Mouse (Mus musculus) left cerebral cortex, adult 11 months (tissue): Measurements from ENCODE around the gene Palmd.

Experiments used
- DNase-seq: peaks from one replicate; pipeline ENCODE4 v3.0.0; 2022; ENCODE audit warnings: low spot score

Palmd gene

DNA sequence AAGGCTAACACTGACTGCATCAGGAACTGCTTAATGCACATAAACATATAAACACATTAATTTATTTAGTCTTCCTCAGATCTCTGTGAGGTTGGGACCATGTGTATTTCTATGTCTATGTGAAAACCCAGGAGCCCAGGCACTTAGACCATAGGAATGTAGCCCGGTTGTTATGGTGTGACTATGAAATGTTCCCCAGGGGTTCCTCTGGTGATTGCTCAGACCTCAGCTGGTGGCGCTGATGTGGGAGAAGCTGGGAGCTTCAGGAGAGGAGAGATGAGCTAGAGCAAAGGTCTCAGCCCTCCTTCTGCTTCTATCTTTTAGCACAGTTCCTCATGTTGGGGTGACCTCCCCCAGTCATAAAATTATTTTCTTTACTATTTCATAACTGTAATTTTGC is 8.4 kb downstream of the Palmd start:
- no peak for DNase-seq

- no peak for DNase-seq
Measured at GRCm38 (mm10) chr3:116955061-116955460, 13.7 kb downstream of the Palmd start.

DNA sequence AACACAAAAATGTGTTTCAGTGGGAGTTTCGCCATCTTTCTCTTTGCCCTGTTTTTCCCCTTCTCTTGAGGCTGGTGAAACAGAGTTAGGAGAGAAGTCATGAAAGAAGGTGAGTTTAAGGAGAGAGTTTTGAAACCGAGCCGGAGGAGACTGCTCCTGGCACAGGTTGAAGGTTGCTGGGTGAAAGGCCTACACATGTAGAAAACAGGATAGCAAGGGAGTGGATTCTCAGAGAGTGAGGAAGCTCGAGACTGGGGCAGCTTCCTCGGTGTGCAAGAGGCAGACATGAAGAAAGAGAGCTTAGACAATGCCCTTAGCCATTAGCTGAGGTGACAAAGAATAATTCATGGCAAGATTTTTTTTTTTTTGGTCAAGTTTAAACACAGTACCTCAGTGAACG is 15.4 kb downstream of the Palmd start:
- no peak for DNase-seq

DNA sequence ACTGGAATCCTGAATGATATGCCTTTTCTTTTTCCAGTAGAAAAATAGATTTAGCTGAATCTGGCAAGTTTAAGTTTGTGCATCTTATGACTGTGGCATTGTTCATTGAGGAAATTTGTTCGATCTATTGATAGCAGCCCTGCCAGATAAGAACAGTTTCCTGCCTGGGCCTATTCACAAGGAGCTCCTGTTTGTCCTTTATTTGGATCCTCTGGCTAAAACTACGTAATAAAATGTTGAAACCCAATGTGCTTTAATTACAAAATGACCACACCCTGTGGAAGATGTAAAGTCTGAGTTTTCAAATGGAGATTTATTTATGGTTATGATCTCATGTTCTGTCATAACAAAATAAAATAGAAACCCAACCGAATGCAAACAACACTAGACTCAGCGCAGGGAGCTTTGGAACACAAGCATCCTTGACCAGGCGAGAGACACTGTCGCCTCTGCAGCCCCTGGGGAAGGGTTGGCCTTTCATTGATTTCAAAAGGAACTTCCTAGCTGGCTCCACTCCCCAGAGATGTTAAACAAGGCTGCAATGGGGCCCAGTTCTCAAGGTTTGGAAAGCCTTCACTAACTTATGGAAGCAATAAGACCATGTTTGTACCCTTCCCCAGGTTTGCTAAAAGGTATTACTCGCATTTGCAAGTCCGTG is 16.4 kb downstream of the Palmd start:
- DNase-seq, result no peak

- no peak for DNase-seq
Measured at GRCm38 (mm10) chr3:116951489-116951888, 17.3 kb downstream of the Palmd start.

DNA sequence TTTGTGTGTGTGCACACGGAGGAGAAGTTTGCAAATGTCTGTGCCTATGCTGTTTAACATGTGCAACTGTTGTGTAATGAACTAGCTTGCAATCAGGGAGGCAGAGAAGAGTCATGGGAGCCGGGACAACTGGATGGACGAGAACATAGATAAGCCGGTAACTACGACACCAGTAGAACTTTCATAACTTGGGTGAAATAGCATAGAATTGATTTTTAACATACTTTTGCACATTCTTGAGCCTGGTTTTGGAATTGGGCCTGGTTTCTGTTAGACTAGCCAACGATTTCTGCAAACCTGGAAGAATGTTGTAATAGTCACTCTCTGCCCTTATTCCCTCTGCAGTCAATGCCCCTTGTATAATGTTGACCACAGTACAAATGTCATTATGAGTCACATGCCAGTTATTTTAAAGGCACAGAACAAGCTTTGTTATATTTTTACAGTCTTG is 18.1 kb downstream of the Palmd start:
- no peak for DNase-seq

DNA sequence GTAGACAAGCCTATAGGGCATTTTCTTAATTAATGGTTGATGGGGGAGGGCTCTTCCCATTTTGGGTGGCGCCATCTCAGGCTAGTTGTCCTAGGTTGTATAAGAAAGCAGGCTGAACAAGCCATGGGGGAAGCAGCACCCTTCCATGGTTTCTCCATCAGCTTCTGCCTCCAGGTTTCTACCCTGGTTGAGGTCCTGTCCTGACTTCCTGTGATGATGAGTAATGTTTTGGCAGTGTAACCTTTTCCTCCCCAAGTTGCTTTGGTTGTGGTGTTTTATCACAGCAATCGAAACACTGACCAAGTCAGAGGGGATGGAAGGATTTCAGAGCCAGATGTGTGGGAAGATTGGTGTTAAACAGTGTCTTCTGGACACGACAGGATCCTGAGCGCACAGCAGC is 22.3 kb downstream of the Palmd start:
- DNase-seq, result no peak

- DNase-seq, result no peak
Measured at GRCm38 (mm10) chr3:116943422-116943821, 25.4 kb downstream of the Palmd start.

- no peak for DNase-seq
Measured at GRCm38 (mm10) chr3:116942751-116943150, 26.0 kb downstream of the Palmd start.

- no peak for DNase-seq
Measured at GRCm38 (mm10) chr3:116941559-116942117, 27.1 kb downstream of the Palmd start.

- peak; percentile 37 for DNase-seq
Measured at GRCm38 (mm10) chr3:116940804-116941558, 27.8 kb downstream of the Palmd start.

DNA sequence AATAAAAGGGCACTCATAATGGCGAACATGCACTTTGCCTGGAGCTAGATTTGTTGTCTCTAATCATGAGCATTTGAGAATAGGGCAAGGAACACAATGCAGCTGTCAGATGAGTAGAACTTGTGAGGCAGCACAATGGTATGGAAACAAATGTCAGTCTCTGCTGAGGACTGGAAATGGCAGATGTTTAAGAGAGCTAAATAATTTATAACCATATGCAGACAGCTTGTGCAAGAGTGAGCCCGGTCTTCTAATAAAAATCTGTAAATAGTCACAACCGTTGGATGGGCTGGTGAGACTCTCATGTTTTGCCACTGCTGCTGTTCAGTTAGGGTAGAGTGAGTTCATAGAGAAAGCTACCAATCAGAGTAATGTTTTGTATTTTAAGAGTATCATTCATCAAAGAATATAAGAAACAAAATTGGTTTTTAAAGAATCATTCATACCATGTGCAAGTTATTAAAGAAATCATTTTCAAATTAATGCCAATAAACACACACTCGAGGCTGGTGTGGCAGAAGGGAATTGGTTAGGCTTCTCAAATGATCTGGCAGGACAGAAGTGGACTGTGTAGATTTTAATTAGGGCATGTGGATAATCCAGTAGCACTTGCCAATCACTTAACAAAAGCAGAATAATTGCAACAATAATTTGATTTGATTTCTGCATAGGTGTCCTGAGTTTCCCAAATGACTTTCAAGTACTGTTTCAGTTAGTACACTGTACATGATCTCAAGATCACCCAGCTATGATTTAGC is 31.7 kb downstream of the Palmd start:
- DNase-seq, result no peak

- no peak for DNase-seq
Measured at GRCm38 (mm10) chr3:116933158-116933557, 35.6 kb downstream of the Palmd start.

DNA sequence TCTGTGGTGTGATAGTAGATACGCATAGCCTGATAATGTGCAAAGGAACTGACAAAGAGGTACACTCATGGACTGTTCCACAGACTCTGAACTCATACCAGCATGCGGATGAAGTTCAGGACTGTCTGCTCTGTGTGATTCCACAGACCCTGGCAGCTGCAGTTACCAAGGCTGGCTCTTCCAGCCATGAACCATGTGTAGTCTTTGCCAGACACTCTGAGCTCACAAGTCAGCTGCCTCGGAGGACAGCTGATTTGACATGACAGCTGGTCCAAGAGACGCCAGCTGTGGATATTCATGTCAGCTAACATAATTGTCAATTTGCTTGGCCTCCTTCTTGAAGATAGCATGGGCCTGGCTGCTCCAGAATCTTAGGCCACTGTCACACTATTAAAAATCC is 39.8 kb downstream of the Palmd start:
- no peak for DNase-seq

- no peak for DNase-seq
Measured at GRCm38 (mm10) chr3:116923042-116923441, 45.7 kb downstream of the Palmd start.

- DNase-seq, result no peak
Measured at GRCm38 (mm10) chr3:116921535-116921934, 47.3 kb downstream of the Palmd start.

GRCm38 (mm10) chr3:116917016-116917415 is 51.8 kb downstream of the Palmd start:
- DNase-seq, result no peak

DNA sequence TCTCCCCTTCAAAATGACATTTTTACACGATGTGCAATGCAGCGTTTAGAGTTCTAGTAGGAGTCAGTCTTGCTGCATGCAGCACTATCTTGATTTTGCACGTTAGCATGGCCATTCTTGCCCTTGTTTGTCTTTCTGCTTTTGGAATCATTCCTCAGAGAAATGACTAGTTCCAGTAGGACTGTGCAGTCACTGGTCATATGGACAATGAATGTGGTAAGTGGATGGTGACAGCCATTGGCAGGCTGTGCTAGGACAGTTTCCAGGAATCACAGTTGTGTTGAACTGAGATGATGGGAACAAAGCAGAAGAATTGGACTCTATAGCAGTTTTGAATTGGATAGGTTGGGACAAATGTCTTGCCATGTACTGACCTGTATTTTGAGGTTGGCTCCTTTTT is 53.9 kb downstream of the Palmd start:
- no peak for DNase-seq

DNA sequence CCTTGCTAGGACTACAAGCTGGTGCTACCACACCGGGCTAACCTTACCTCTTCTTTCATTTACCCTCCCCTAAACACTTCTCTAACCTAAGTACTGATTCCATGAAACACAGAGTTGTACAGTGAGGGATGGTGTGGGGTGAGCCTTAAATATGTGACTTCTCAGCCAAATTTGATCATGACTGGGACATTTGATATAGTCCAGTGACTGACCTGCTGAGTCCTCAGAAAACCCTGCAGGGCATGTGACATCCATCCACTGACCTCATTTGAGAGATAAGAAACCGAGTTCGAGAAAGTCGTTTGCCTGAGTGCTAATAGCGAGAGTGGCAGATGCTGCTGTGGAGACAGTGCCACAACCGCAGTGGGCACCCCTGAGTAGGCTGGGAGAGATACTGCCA is 54.4 kb downstream of the Palmd start:
- no peak for DNase-seq

DNA sequence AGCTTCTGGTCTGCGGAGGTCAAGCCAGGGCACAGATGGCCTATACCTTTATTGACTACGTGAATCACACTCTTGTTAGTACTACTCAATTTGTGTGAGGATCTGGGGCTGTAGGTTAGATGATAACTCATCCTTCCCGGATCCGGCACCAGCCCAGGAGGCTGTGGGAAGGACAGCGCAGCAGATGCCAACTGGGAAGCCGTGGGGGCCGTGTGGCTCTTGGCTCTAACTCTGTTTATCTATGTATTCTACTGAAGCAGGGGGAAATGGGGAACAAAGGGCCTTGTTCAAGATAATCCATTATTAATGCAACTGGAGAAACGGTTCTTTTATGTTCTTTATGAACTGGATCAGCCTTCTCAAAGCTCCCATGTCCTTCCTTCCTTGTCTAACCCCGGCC is 62.2 kb downstream of the Palmd start:
- DNase-seq, result no peak

DNA sequence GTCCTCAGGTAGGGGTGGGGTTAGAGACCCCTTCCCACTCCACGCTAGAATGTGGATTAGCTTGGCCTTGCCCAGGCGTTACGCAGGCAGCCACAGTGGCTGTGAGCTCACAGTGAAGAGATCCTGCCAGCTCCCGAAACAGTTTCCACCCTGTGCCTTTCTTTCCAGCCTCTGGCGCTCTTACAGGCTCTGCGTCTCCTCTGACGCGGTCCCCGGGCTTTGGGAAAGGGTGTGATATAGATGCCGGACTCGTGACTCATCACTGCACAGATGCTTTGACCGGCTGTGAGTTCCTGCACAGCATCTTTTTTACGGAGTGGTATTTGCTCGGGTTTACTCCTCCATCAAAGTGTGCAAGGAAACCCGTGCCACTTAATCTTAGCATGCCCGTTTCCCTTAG is 62.9 kb downstream of the Palmd start:
- DNase-seq, result peak; percentile 11

DNA sequence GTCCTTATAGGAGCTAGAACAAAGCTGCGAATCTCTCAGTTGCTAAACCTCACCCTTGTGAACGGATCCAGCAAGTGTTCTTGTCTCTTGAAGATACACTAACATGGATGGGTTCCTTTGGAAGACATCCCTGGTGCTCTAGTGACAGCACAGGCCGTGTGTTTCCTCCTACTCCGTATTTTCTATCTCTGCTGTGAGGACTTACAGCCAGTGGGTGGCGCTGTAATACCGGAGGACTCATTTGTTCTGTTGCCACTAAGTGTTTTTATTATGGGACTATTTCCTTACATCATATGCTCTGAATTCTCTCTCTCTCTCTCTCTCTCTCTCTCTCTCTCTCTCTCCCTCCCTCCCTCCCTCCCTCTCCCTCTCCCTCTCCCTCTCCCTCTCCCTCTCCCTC is 64.6 kb downstream of the Palmd start:
- DNase-seq, result peak; percentile 54

DNA sequence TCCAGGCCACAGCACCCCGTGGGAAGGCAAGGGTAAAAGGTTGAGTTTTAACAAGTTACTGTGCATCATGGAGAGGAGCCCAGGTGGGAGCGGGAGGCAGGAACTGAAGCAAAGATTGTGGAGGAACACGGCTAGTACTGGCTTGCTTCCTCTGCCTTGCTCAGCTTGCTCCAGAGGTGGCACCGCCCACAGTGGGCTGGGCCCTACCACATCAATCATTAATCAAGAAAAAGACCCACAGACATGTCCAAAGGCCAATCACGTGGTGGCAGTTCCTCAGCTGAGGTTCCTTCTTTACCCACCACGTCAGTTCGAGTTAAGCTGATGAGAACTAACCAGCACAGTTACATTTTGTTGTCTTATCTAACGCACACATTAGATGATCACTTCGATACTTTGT is 75.9 kb downstream of the Palmd start:
- DNase-seq, result no peak
